Mouse (Mus musculus): ENCODE data around the gene Sumo3. TPM values are rescaled to one million over a fixed set of nuclear protein-coding genes. Genes with fewer than 3 reads are reported as not detected.
A peak's percentile ranks its signal among the peaks of the same experiment; 100 is the strongest.

The Sumo3 gene
- total and polyA plus RNA-seq, 3 experiments, result 151 to 342 TPM; not detected in 1

DNA sequence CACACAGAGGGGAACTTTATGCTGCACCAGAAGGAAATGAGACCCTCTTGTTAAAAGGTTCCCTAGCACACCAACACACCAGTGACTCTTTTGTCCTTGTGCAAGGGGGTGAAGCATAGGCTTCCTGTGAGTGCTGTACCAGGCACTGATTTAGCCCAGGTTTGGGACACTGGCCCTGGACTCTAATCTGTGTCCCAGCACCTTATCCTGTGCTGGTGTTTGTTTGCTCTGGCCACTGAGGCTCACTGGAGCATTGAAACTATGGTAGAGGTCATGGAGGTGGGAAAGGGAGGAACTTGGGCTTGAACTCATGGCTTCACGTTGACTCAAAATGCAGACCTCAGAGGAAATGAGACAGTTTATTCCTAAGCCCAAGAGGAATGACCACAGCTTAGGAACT, 32.7 kb upstream of the Sumo3 start:
- TF ChIP-seq BHLHE40 (IDR thresholded peaks at IDR 0.05; ENCODE audit: borderline replicate concordance, low read depth, low read length) (no peak), GABPA (IDR thresholded peaks at IDR 0.05; ENCODE audit: low read depth, low read length) (no peak), ZKSCAN1 (IDR thresholded peaks at IDR 0.05; ENCODE audit: low read depth, low read length) (no peak)
- no peak for DNase-seq (ENCODE audit: low read depth, low spot score)
- no peaks in the 10 kb centered on the region for H3K36me3 ChIP-seq (ENCODE audit: control insufficient read depth in 1 of 2, insufficient read depth in 2 of 2, low read length in 2 of 2)
- no peaks in the 10 kb centered on the region for H3K27me3 ChIP-seq (ENCODE audit: control insufficient read depth in 1 of 2, insufficient read depth in 2 of 2, low read length in 2 of 2)
- H3K4me3 ChIP-seq (ENCODE audit: control insufficient read depth in 1 of 2, insufficient read depth in 1 of 2, low read depth in 2 of 2, low read length in 2 of 2), result no peak overlapping the region
- no peak overlapping the region for H3K9ac ChIP-seq (ENCODE audit: control insufficient read depth, low read depth, low read length, poor library complexity, severe bottlenecking)
- H3K9me3 ChIP-seq (replicated peaks; ENCODE audit: insufficient read depth, low read length), result no peaks in the 10 kb centered on the region
- no peaks in the 10 kb centered on the region for H3K79me2 ChIP-seq (ENCODE audit: control insufficient read depth, insufficient read depth, low read length, poor library complexity)
- H3K27ac ChIP-seq (ENCODE audit: control insufficient read depth, low read depth, low read length), result no peak overlapping the region
- H3K4me1 ChIP-seq (ENCODE audit: control insufficient read depth in 1 of 2, insufficient read depth in 2 of 2, low read length in 2 of 2), result peaks cover under 1 to 7% of the 10 kb centered on the region in 2 experiments; a peak in 3 of 4 replicates

DNA sequence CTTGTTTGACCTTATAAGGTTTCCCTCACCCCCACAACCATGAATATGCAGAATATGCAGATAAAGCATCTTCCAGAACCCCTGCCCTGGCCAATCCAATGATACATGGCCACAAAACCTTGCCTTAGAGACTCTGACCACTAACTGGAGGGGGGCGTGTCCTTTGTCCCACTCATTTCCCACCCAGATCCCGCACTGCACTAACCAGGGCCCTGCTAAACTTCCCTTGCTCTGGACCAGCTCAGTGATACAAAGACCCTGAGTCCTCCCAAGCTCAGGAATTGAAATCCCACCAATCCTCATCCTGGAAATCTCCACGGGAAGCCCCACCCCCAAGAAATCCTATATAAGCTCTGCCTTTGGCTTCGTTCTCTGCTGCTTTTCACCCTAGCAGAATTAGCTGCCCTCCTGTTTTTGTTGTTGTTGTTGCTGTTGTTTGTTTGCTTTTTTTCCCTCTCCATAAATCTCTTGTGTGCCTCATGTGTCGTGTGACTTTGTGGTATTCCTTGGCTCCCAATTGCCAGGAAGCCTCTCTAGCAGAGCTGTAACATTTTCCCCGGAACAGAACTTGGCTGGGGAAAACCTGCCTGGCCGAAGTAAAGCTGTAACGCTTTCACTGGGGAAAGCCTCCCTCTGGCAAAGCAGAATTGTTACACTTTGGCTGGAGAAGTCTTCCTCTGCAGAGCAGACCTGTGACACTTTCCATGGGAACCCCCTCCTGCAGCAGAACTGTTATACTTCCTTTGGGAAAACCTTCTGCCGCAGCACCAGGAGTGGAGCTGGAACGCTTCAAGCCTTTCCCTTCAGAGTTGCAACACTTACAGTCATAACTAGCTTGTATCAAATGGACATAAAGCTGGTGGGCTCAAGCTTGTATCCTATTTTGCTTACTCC, 25.6 kb upstream of the Sumo3 start:
- no peak for TF ChIP-seq TCF12 (IDR thresholded peaks at IDR 0.05; ENCODE audit: low read depth, low read length)
- no peak for TF ChIP-seq CHD1 (IDR thresholded peaks at IDR 0.05; ENCODE audit: low read depth, low read length)
- no peak for TF ChIP-seq USF1 (IDR thresholded peaks at IDR 0.05; ENCODE audit: low read depth, low read length)
- TF ChIP-seq NELFE (IDR thresholded peaks at IDR 0.05; ENCODE audit: low read depth, low read length), result no peak
- TF ChIP-seq RAD21 (IDR thresholded peaks at IDR 0.05; ENCODE audit: low read depth, low read length), result no peak
- TF ChIP-seq SIN3A (IDR thresholded peaks at IDR 0.05; ENCODE audit: low read length), result no peak
- no peak for TF ChIP-seq POLR2AphosphoS5 (IDR thresholded peaks at IDR 0.05; ENCODE audit: borderline replicate concordance, low read depth, low read length)
- no peak for TF ChIP-seq ETS1 (IDR thresholded peaks at IDR 0.05; ENCODE audit: low read depth, low read length)
- Histone ChIP-seq H3K27me3 (ENCODE audit: control insufficient read depth in 1 of 2, insufficient read depth in 2 of 2, low read length in 2 of 2) (no peaks in the 10 kb centered on the region), H3K9me3 (replicated peaks; ENCODE audit: insufficient read depth, low read length) (no peaks in the 10 kb centered on the region), H3K79me2 (ENCODE audit: control insufficient read depth, insufficient read depth, low read length, poor library complexity) (peaks cover 17% of the 10 kb centered on the region), H3K36me3 (ENCODE audit: control insufficient read depth in 1 of 2, insufficient read depth in 2 of 2, low read length in 2 of 2) (peaks cover 0 to 22% of the 10 kb centered on the region in 2 experiments; a peak in 2 of 4 replicates), H3K4me3 (ENCODE audit: control insufficient read depth in 1 of 2, insufficient read depth in 1 of 2, low read depth in 2 of 2, low read length in 2 of 2) (peak overlapping the region in 1 of 2 experiments; percentile 60; a peak in 1 of 4 replicates), H3K27ac (ENCODE audit: control insufficient read depth, low read depth, low read length) (no peak overlapping the region), H3K4me1 (ENCODE audit: control insufficient read depth in 1 of 2, insufficient read depth in 2 of 2, low read length in 2 of 2) (peaks cover 9 to 26% of the 10 kb centered on the region in 2 experiments), H3K9ac (ENCODE audit: control insufficient read depth, low read depth, low read length, poor library complexity, severe bottlenecking) (no peak overlapping the region; the same call in 1 of the 2 replicates)
- DNase-seq (ENCODE audit: low read depth, low spot score), result no peak

GRCm38 (mm10) chr10:77581023-77581407, 24.9 kb upstream of the Sumo3 start:
- Histone ChIP-seq H3K4me1 (ENCODE audit: control insufficient read depth in 1 of 2, insufficient read depth in 2 of 2, low read length in 2 of 2) (peaks cover 9 to 26% of the 10 kb centered on the region in 2 experiments), H3K4me3 (ENCODE audit: control insufficient read depth in 1 of 2, insufficient read depth in 1 of 2, low read depth in 2 of 2, low read length in 2 of 2) (peak overlapping the region; percentile 60 to 61), H3K79me2 (ENCODE audit: control insufficient read depth, insufficient read depth, low read length, poor library complexity) (peaks cover 20% of the 10 kb centered on the region), H3K27me3 (ENCODE audit: control insufficient read depth in 1 of 2, insufficient read depth in 2 of 2, low read length in 2 of 2) (no peaks in the 10 kb centered on the region), H3K27ac (ENCODE audit: control insufficient read depth, low read depth, low read length) (peak overlapping the region; percentile 30; the same call in 1 of the 2 replicates), H3K9me3 (replicated peaks; ENCODE audit: insufficient read depth, low read length) (no peaks in the 10 kb centered on the region), H3K9ac (ENCODE audit: control insufficient read depth, low read depth, low read length, poor library complexity, severe bottlenecking) (peak overlapping the region; percentile 68), H3K36me3 (ENCODE audit: control insufficient read depth in 1 of 2, insufficient read depth in 2 of 2, low read length in 2 of 2) (peaks cover 0 to 22% of the 10 kb centered on the region in 2 experiments; a peak in 2 of 4 replicates)
- peak; percentile 59 for DNase-seq (ENCODE audit: low read depth, low spot score)
- TF ChIP-seq MEF2A (IDR thresholded peaks at IDR 0.05; ENCODE audit: extremely low read depth, insufficient replicate concordance, low read depth, low read length, poor library complexity, severe bottlenecking) (no peak), SIN3A (IDR thresholded peaks at IDR 0.05; ENCODE audit: low read length) (no peak), NELFE (IDR thresholded peaks at IDR 0.05; ENCODE audit: low read depth, low read length) (no peak), GATA1 (IDR thresholded peaks at IDR 0.05; ENCODE audit: low read depth, low read length) (no peak), RCOR1 (IDR thresholded peaks at IDR 0.05; ENCODE audit: low read depth, low read length) (no peak)

Data from MEL (cell line).